10 mouse cellular contexts compared by ENCODE assay signal in genomic region chr2:84916548-84917320, GRCm38 (mm10). TPM values are rescaled to one million over a fixed set of nuclear protein-coding genes. Genes with fewer than 3 reads are reported as not detected.
DNase-seq lines count a peak whose midpoint lies in the region; ATAC-seq lines count a peak whose summit lies in the region.
"Had no signal": no experiment of that assay in that cellular context is flagged by ENCODE, and none has a peak within 500 bp of the region (broad histone marks: within the 10 kb centered on the region; RNA-seq: fewer than 3 reads in every experiment).

No protein-coding gene starts in this region.

- no peaks in the 10 kb centered on the region for H3K36me3 ChIP-seq in liver, embryonic 15.5 days (replicated peaks)

- WGBS in liver, embryonic 15.5 days (ENCODE audit: insufficient replicate concordance), result 44% methylated on average over 8 of the region's 8 CpGs

- H3K4me1 ChIP-seq in liver, embryonic 15.5 days (replicated peaks), result 0 out of 2 replicates have a peak, but pooled peaks cover 7% of the 10 kb centered on the region

- peak; percentile 45 for DNase-seq in adrenal gland, adult 8-10 months
- DNase-seq in adrenal gland, postnatal 36 days, result peak; percentile 42 to 67
- peak; percentile 72 to 76 for DNase-seq in heart, postnatal 14 days
- no peak for DNase-seq in right cerebral cortex, adult 18-20 months
- DNase-seq in layer of hippocampus, postnatal 10 days (ENCODE audit: low spot score in 2 of 2), result no peak
- no peak for DNase-seq in cerebellum, postnatal 4 days (ENCODE audit: low spot score in 2 of 2)
- no peak for DNase-seq in cerebellum, postnatal 36 days
- DNase-seq: embryo, embryonic 11 days had no signal

- H3K27ac ChIP-seq in liver, embryonic 15.5 days (replicated peaks), result 0 out of 2 replicates have a peak overlapping the region, but pooled peaks have one; percentile 11

- no peak overlapping the region for H3K4me2 ChIP-seq in liver, embryonic 15.5 days

- H3K27me3 ChIP-seq in liver, embryonic 15.5 days, result peaks cover 17% of the 10 kb centered on the region

- no peak overlapping the region for H3K9ac ChIP-seq in liver, embryonic 15.5 days

- ATAC-seq in liver, embryonic 15.5 days (ENCODE audit: insufficient read depth), result no peak

- intact Hi-C loops in heart, postnatal 14 days (cut with DNase I), result no loop called here

- no peak overlapping the region for H3K4me3 ChIP-seq in liver, embryonic 15.5 days (replicated peaks)

- no peaks in the 10 kb centered on the region for H3K9me3 ChIP-seq in liver, embryonic 15.5 days (replicated peaks)

RNA-seq across cellular contexts. Expression of gene Slc43a3, which starts 19.6 kb away (rescaled TPM):
- 10 to 100 TPM; 63.1 to 81.5 (median 75.7) TPM for total RNA-seq in adrenal gland, adult 8-10 months (2022)
- total RNA-seq in adrenal gland, postnatal 36 days (2021), result 10 to 100 TPM; 52.8 to 88.3 TPM
- 100 to 1,000 TPM; 101 to 105 TPM for total RNA-seq in heart, postnatal 14 days (2021)
- 113 and 114 TPM in 2 replicates for polyA plus RNA-seq in liver, embryonic 15.5 days (2015; fragmentation: Nextera tagmentation; extraction: Ambion mirVana)
- total RNA-seq in layer of hippocampus, postnatal 10 days (2021), result 1 to 10 TPM; 2.4 to 5.3 TPM

RNA-seq across cellular contexts. Expression of gene Rtn4rl2, which starts 30.2 kb away (rescaled TPM):
- 1 to 10 TPM; 1.2 to 1.8 (median 1.6) TPM for total RNA-seq in adrenal gland, adult 8-10 months (2022)
- total RNA-seq in adrenal gland, postnatal 36 days (2021), result 1 to 10 TPM in 1 of 2 experiments, under 1 TPM in 1; 0.79 to 2.4 TPM
- total RNA-seq in heart, postnatal 14 days (2021), result 1 to 10 TPM; 4.7 to 4.9 TPM
- 0.09 TPM in 2 replicates for polyA plus RNA-seq in liver, embryonic 15.5 days (2015; fragmentation: Nextera tagmentation; extraction: Ambion mirVana)
- 100 to 1,000 TPM; 108 to 116 TPM for total RNA-seq in layer of hippocampus, postnatal 10 days (2021)
- total RNA-seq: granulocyte monocyte progenitor cell, adult 5-6 weeks had no signal

Comparison
In these comparisons a context has a peak if more than half of its experiments do, and no peak if none do; other contexts are left out.
1. DNase-seq: peak in adrenal gland, adult 8-10 months (single experiment), adrenal gland, postnatal 36 days (2 of 2) and heart, postnatal 14 days (2 of 2); none in right cerebral cortex, adult 18-20 months (single experiment), layer of hippocampus, postnatal 10 days (0 of 2), cerebellum, postnatal 4 days (0 of 2) and cerebellum, postnatal 36 days (0 of 2).
2. RNA of gene Slc43a3, which starts 19.6 kb away (total RNA-seq): 101 to 105 TPM in heart, postnatal 14 days, 52.8 to 88.3 TPM in adrenal gland, postnatal 36 days and 63.1 to 81.5 TPM in adrenal gland, adult 8-10 months; 2.4 to 5.3 TPM in layer of hippocampus, postnatal 10 days; every median in the first group is over 4 times any median in the second.
3. RNA of gene Rtn4rl2, which starts 30.2 kb away (total RNA-seq): 108 to 116 TPM in layer of hippocampus, postnatal 10 days; 4.7 to 4.9 TPM in heart, postnatal 14 days, 0.79 to 2.4 TPM in adrenal gland, postnatal 36 days and 1.2 to 1.8 TPM in adrenal gland, adult 8-10 months; every median in the first group is over 10 times any median in the second.